Mouse (Mus musculus) erythroblast, embryonic 14.5 days (primary cell): Measurements from ENCODE around the gene Rabgap1l. TPM values are rescaled to one million over a fixed set of nuclear protein-coding genes. Genes with fewer than 3 reads are reported as not detected.

ENCODE experiments used
- H3K27me3 ChIP-seq: 2 replicates; pipeline ENCODE4 v1.6.1; 2012; ENCODE audit warnings: inconsistent platforms; ENCODE audit not compliant: control insufficient read depth
- H3K36me3 ChIP-seq: 2 replicates; pipeline ENCODE4 v1.6.1; 2012; ENCODE audit warnings: mild to moderate bottlenecking, inconsistent platforms; ENCODE audit not compliant: control insufficient read depth
- H3K4me1 ChIP-seq: 2 replicates; pipeline ENCODE4 v1.6.1; 2012; ENCODE audit warnings: inconsistent platforms; ENCODE audit not compliant: control insufficient read depth
- H3K4me3 ChIP-seq: replicated peaks from 2 replicates; pipeline ENCODE3; 2012; ENCODE audit warnings: moderate library complexity, mild to moderate bottlenecking, inconsistent platforms
- H3K9me3 ChIP-seq: 2 replicates; pipeline ENCODE4 v1.6.1; 2012; ENCODE audit warnings: low read length, inconsistent platforms, mixed read lengths; ENCODE audit not compliant: control insufficient read depth
- GATA1 ChIP-seq: IDR thresholded peaks from 2 replicates; pipeline ENCODE4 v1.6.1; 2012; ENCODE audit warnings: low read length, inconsistent platforms, mixed read lengths
- TAL1 ChIP-seq: IDR thresholded peaks from 3 replicates; pipeline ENCODE4 v1.6.1; 2012; ENCODE audit warnings: low read length, inconsistent platforms, mixed read lengths
- polyA plus RNA-seq: library from polyadenylated mRNA; stranded (reverse); fragments of >175 nt; gene quantifications from 2 replicates; pipeline ENCODE4 v1.2.3, GENCODE M21; 2012

Gene Rabgap1l
- polyA plus RNA-seq, 1 experiment = 1.0 TPM

GRCm38 (mm10) chr1:160273133-160273743, 519.8 kb downstream of the Rabgap1l start:
- TF ChIP-seq TAL1 = no peak
- no peak for TF ChIP-seq GATA1
- Histone ChIP-seq H3K4me1 (peaks cover 10% of the 10 kb centered on the region), H3K36me3 (no peaks in the 10 kb centered on the region; the same call in 1 of the 2 replicates)

GRCm38 (mm10) chr1:160271282-160271967, 521.6 kb downstream of the Rabgap1l start:
- no peaks in the 10 kb centered on the region; the same call in 1 of the 2 replicates for H3K36me3 ChIP-seq
- no peak overlapping the region for H3K4me3 ChIP-seq
- peaks cover 10% of the 10 kb centered on the region for H3K4me1 ChIP-seq

More at GRCm38 (mm10) chr1:160273133-160273743, 519.8 kb downstream of the Rabgap1l start:
- no peaks in the 10 kb centered on the region for H3K27me3 ChIP-seq
- H3K4me3 ChIP-seq = no peak overlapping the region
- H3K9me3 ChIP-seq = no peaks in the 10 kb centered on the region

GRCm38 (mm10) chr1:160268322-160268721, 524.7 kb downstream of the Rabgap1l start:
- Histone ChIP-seq H3K36me3 (no peaks in the 10 kb centered on the region; the same call in none of the 2 replicates), H3K27me3 (no peaks in the 10 kb centered on the region), H3K4me3 (no peak overlapping the region), H3K4me1 (peaks cover 12% of the 10 kb centered on the region), H3K9me3 (no peaks in the 10 kb centered on the region)
- TF ChIP-seq TAL1 = no peak
- no peak for TF ChIP-seq GATA1

More at GRCm38 (mm10) chr1:160271282-160271967, 521.6 kb downstream of the Rabgap1l start:
- Histone ChIP-seq H3K9me3 (no peaks in the 10 kb centered on the region), H3K27me3 (no peaks in the 10 kb centered on the region)
- no peak for TF ChIP-seq TAL1
- TF ChIP-seq GATA1 = no peak

GRCm38 (mm10) chr1:160263630-160264346, 529.2 kb downstream of the Rabgap1l start:
- H3K4me3 ChIP-seq = no peak overlapping the region
- H3K27me3 ChIP-seq = no peaks in the 10 kb centered on the region
- no peak for TF ChIP-seq GATA1
- no peaks in the 10 kb centered on the region; the same call in 1 of the 2 replicates for H3K36me3 ChIP-seq
- peaks cover 10% of the 10 kb centered on the region for H3K4me1 ChIP-seq
- no peaks in the 10 kb centered on the region for H3K9me3 ChIP-seq

GRCm38 (mm10) chr1:160263053-160263452, 530.0 kb downstream of the Rabgap1l start:
- TF ChIP-seq TAL1 (no peak), GATA1 (no peak)
- H3K9me3 ChIP-seq = no peaks in the 10 kb centered on the region
- H3K4me3 ChIP-seq = no peak overlapping the region
- peaks cover 10% of the 10 kb centered on the region for H3K4me1 ChIP-seq
- H3K27me3 ChIP-seq = no peaks in the 10 kb centered on the region
- no peaks in the 10 kb centered on the region; the same call in 1 of the 2 replicates for H3K36me3 ChIP-seq

- Histone ChIP-seq H3K36me3 (no peaks in the 10 kb centered on the region; the same call in 1 of the 2 replicates), H3K27me3 (no peaks in the 10 kb centered on the region), H3K9me3 (no peaks in the 10 kb centered on the region), H3K4me1 (peaks cover 10% of the 10 kb centered on the region), H3K4me3 (no peak overlapping the region)
- TF ChIP-seq TAL1 = no peak
- no peak for TF ChIP-seq GATA1
These were observed 530.6 kb downstream of the Rabgap1l start for GRCm38 (mm10) chr1:160262415-160262814.

GRCm38 (mm10) chr1:160261849-160262248, 531.2 kb downstream of the Rabgap1l start:
- no peak for TF ChIP-seq GATA1
- no peak for TF ChIP-seq TAL1
- no peaks in the 10 kb centered on the region for H3K27me3 ChIP-seq
- H3K4me3 ChIP-seq = no peak overlapping the region
- peaks cover 10% of the 10 kb centered on the region for H3K4me1 ChIP-seq
- no peaks in the 10 kb centered on the region; the same call in 1 of the 2 replicates for H3K36me3 ChIP-seq
- no peaks in the 10 kb centered on the region for H3K9me3 ChIP-seq

- Histone ChIP-seq H3K36me3 (peaks cover 6% of the 10 kb centered on the region), H3K4me3 (no peak overlapping the region), H3K9me3 (no peaks in the 10 kb centered on the region), H3K27me3 (no peaks in the 10 kb centered on the region), H3K4me1 (peaks cover 10% of the 10 kb centered on the region)
- TF ChIP-seq TAL1 (no peak), GATA1 (no peak)
These were observed 532.4 kb downstream of the Rabgap1l start for GRCm38 (mm10) chr1:160260605-160261004.

GRCm38 (mm10) chr1:160259884-160260283, 533.1 kb downstream of the Rabgap1l start:
- no peaks in the 10 kb centered on the region for H3K9me3 ChIP-seq
- H3K4me1 ChIP-seq = peaks cover 10% of the 10 kb centered on the region
- peaks cover 12% of the 10 kb centered on the region for H3K36me3 ChIP-seq
- TF ChIP-seq GATA1 (no peak), TAL1 (no peak)
- no peak overlapping the region for H3K4me3 ChIP-seq
- no peaks in the 10 kb centered on the region for H3K27me3 ChIP-seq
